Mouse (Mus musculus): ENCODE results near the gene Psmd7.

- no peak for TF ChIP-seq CTCF (IDR thresholded peaks at IDR 0.05; ENCODE audit: borderline replicate concordance, control insufficient read depth, extremely low read depth, insufficient read depth, low read length, poor library complexity)
- TF ChIP-seq POLR2A (IDR thresholded peaks at IDR 0.05; ENCODE audit: control insufficient read depth, extremely low read depth, insufficient read depth, low read length, poor library complexity) = no peak
Measured at GRCm38 (mm10) chr8:107555231-107555630, 33.0 kb downstream of the Psmd7 start.
